ENCODE assay signal across 8 mouse cellular contexts in genomic region chr2:11604053-11604452, GRCm38 (mm10). TPM values are rescaled to one million over a fixed set of nuclear protein-coding genes. Genes with fewer than 3 reads are reported as not detected.
DNase-seq lines count a peak whose midpoint lies in the region; ATAC-seq and TF ChIP-seq lines count a peak whose summit lies in the region.

Gene Rbm17, minus strand, starts transcription at chr2:11604153.

- WGBS in kidney, postnatal 0 days, result 82% methylated on average over 5 of the region's 5 CpGs
- 82% methylated on average over 5 of the region's 5 CpGs for WGBS in bone marrow, adult 2 months
- WGBS in intestine, embryonic 15.5 days, result 82% methylated on average over 5 of the region's 5 CpGs

- H3K4me1 ChIP-seq in kidney, postnatal 0 days (replicated peaks; ENCODE audit: insufficient read depth, low read length), result peaks cover 8% of the 10 kb centered on the region; the same call in 1 of the 2 replicates
- no peaks in the 10 kb centered on the region; the same call in 1 of the 2 replicates for H3K4me1 ChIP-seq in bone marrow, adult 2 months (ENCODE audit: control insufficient read depth, insufficient read depth, low read length)
- peaks cover 6% of the 10 kb centered on the region; the same call in 1 of the 2 replicates for H3K4me1 ChIP-seq in intestine, embryonic 15.5 days (replicated peaks)

- H3K4me3 ChIP-seq in kidney, postnatal 0 days (replicated peaks; ENCODE audit: low read depth, low read length), result peak within 1 kb of the TSS; percentile 93
- peak within 1 kb of the TSS; percentile 82 for H3K4me3 ChIP-seq in bone marrow, adult 2 months (replicated peaks; ENCODE audit: control insufficient read depth, low read depth, low read length)
- peak within 1 kb of the TSS; percentile 71 for H3K4me3 ChIP-seq in intestine, embryonic 15.5 days (replicated peaks)

- peak within 1 kb of the TSS; percentile 78 for H3K4me2 ChIP-seq in kidney, postnatal 0 days (ENCODE audit: low read length)
- peak within 1 kb of the TSS; percentile 69; the same call in 1 of the 2 replicates for H3K4me2 ChIP-seq in intestine, embryonic 15.5 days (replicated peaks)

- no peak for TF ChIP-seq CTCF in kidney, postnatal 0 days (IDR thresholded peaks at IDR 0.05; ENCODE audit: low read depth)
- TF ChIP-seq CTCF in bone marrow, adult 2 months (IDR thresholded peaks at IDR 0.05; ENCODE audit: control insufficient read depth, insufficient read depth, low read length), result no peak

- peak within 1 kb of the TSS; percentile 96 for H3K9ac ChIP-seq in kidney, postnatal 0 days (ENCODE audit: low read depth, low read length)
- H3K9ac ChIP-seq in intestine, embryonic 15.5 days, result peak within 1 kb of the TSS; percentile 83

- H3K36me3 ChIP-seq in kidney, postnatal 0 days (ENCODE audit: insufficient read depth, low read length), result peaks cover 6% of the 10 kb centered on the region; the same call in 1 of the 2 replicates
- H3K36me3 ChIP-seq in intestine, embryonic 15.5 days, result peaks cover 4% of the 10 kb centered on the region; the same call in 1 of the 2 replicates

- no peaks in the 10 kb centered on the region for H3K9me3 ChIP-seq in kidney, postnatal 0 days (replicated peaks; ENCODE audit: low read length)
- H3K9me3 ChIP-seq in intestine, embryonic 15.5 days, result no peaks in the 10 kb centered on the region

- no peaks in the 10 kb centered on the region for H3K27me3 ChIP-seq in kidney, postnatal 0 days (ENCODE audit: insufficient read depth, low read length)
- no peaks in the 10 kb centered on the region for H3K27me3 ChIP-seq in intestine, embryonic 15.5 days (replicated peaks)

- DNase-seq in kidney, postnatal 0 days (ENCODE audit: low spot score), result no peak
- DNase-seq in kidney, adult 8-10 months, result no peak
- DNase-seq in gastrocnemius, postnatal 4 days (ENCODE audit: low spot score in 2 of 2), result no peak
- no peak for DNase-seq in kidney, postnatal 36 days
- no peak for DNase-seq in spleen, postnatal 36 days (ENCODE audit: low spot score in 2 of 2)

- no peak for TF ChIP-seq POLR2A in bone marrow, adult 2 months (IDR thresholded peaks at IDR 0.05; ENCODE audit: borderline replicate concordance, control insufficient read depth, low read depth, low read length)

- H3K27ac ChIP-seq in kidney, postnatal 0 days, result peak within 1 kb of the TSS; percentile 69
- peak within 1 kb of the TSS; percentile 65 for H3K27ac ChIP-seq in bone marrow, adult 2 months (ENCODE audit: control insufficient read depth, insufficient read depth, low read depth, low read length, poor library complexity)
- H3K27ac ChIP-seq in intestine, embryonic 15.5 days, result peak within 1 kb of the TSS; percentile 58

- ATAC-seq in kidney, postnatal 0 days (replicated peaks; ENCODE audit: low FRiP score, low read depth), result no peak
- ATAC-seq in intestine, embryonic 15.5 days, result no peak
- no peak for ATAC-seq in megakaryocyte-erythroid progenitor cell, adult 5-6 weeks (replicated peaks; ENCODE audit: low FRiP score, low TSS enrichment, poor library complexity, severe bottlenecking)

RNA-seq across cellular contexts. Expression of gene Rbm17, which starts in this region (rescaled TPM):
- 110 and 116 TPM in 2 replicates for polyA plus RNA-seq in kidney, postnatal 0 days (2015; fragmentation: Nextera tagmentation; extraction: Ambion mirVana)
- polyA plus RNA-seq in bone marrow, adult 2 months (2011; ENCODE audit: insufficient read depth, insufficient read length, low replicate concordance, missing spikeins), result 167 and 240 TPM in 2 replicates
- total RNA-seq in gastrocnemius, postnatal 4 days (2021), result 10 to 100 TPM; 86.5 to 99.4 TPM
- 128 and 138 TPM in 2 replicates for polyA plus RNA-seq in intestine, embryonic 15.5 days (2015; fragmentation: Nextera tagmentation; extraction: Ambion mirVana)
- total RNA-seq in megakaryocyte-erythroid progenitor cell, adult 5-6 weeks (2014; fragmentation: Nextera tagmentation), result 185 and 214 TPM in 2 replicates
- total RNA-seq in megakaryocyte-erythroid progenitor cell, adult 5-6 weeks (2017), result 167 and 217 TPM in 2 replicates
